Mouse (Mus musculus) cerebellum, adult 2 months (tissue): Measurements from ENCODE around the gene Vcp.

Source experiments
- CTCF ChIP-seq: fragments of 200-500 bp; IDR thresholded peaks from 2 replicates; pipeline ENCODE4 v1.5.1; 2011; ENCODE audit warnings: low read depth, mild to moderate bottlenecking, control low read depth, low read length, moderate library complexity, borderline replicate concordance; ENCODE audit not compliant: insufficient read depth
- POLR2A ChIP-seq: fragments of 200-500 bp; IDR thresholded peaks from 2 replicates; pipeline ENCODE4 v1.6.1; 2011; ENCODE audit warnings: low read length, control low read depth, borderline replicate concordance; ENCODE audit not compliant: insufficient read depth

- TF ChIP-seq CTCF (no peak), POLR2A (no peak)
Observed at GRCm38 (mm10) chr4:42943341-42943740, 57.0 kb downstream of the Vcp start.
